Mouse (Mus musculus) lung, postnatal 10 days (tissue): ENCODE results near the gene Myh4.

Experiments used
- DNase-seq: peaks from one replicate; pipeline ENCODE4 v3.0.0; 2021

The Myh4 gene

DNA sequence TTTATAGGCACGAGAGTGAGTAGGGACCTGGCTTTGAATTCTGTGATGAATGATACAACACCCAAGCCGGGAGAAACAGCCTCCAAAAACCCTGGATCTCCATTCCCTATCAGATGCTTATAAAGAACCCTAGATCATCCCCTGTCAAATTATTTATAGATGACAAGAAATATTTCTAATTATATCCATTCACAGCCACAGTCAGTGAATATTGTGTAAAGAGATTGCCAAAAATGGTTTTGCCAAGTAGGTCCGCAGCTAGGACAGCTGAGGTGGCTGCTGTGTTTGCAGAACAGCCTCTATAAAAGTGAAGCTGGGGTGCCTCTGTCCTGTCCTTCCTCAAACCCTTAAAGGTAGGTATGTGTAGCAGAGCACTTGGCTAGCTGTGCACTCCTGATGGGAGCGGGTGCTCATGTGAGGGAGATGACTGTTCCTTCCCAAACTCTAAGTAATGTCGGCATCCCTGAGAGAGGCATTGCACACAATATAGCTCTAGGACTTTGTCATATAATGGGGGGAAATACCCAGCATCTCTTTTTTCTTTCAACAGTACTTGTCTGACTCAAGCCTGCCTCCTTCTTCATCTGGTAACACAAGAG, at the start of gene Myh4:
Gene Myh4 (plus strand): TSS at position 549 of the 599 bp plus-strand sequence.
- DNase-seq: no peak

DNA sequence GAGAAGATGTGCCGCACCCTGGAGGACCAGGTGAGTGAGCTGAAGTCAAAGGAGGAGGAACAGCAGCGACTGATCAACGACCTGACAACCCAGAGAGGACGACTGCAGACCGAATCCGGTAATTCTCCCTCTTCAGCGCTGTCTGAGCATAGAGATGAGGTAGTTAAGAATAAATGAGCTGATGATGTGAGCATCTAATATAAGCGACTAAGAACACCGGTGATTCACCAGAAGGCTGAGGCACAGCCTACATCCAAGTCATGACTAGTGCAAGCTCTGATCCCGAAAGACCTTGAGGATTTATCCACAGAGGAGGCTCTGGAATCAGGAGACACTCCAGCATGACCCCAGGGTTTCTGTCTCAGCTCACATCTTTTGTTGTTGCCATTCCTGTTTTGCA, 47.5 kb upstream of the Myh4 start:
- DNase-seq: no peak

DNA sequence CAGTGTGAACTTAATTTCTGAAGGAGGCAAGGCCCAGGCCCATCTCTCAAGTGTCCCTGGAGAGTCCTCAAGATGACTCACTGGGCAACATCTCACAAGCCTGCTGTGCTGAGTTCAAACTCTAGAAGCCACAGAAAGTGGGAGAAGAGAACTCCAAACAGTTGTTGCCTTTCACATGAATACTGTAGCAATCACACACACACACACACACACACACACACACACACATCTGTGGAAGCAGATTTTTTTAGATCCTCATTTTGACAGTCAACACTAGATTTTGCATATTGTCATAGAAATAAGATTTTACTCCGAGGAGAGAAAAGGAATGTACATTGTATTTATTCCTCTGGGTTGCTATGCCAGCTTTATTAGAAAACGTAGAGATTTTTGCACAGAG, 47.0 kb upstream of the Myh4 start:
- no peak for DNase-seq

DNA sequence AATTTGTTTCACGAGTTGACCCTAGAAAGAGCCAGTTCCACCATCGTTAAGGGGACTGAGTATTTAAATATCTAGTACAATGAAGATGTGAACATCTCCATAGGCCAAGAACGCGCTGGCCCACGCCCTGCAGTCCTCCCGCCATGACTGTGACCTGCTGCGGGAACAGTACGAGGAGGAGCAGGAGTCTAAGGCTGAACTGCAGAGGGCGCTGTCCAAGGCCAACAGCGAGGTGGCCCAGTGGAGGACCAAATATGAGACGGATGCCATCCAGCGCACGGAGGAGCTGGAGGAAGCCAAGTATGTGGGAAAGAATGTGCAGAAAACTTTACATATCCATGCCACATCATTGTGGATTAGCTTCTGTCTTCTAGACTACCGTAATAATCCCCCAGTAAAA, 46.3 kb upstream of the Myh4 start:
- no peak for DNase-seq

DNA sequence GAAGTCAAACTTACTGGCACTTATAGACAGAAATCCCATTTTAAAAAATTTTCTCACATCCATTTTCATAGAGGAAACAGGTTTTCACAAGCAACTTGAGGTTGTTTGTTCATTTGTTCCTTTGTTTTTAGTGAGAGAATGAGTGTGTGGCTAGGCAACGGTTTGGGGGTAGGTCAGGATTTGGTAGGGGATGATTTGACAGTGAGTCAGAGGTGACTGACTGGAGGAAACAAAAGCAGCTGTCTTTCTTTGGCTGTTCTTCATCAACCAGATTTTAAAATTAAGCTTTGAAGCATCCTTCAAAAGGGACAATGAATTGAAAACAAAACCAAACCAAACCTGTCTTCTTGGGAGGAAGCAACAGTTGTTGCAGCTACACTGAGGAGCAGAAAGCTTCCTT, 38.5 kb upstream of the Myh4 start:
- no peak for DNase-seq

DNA sequence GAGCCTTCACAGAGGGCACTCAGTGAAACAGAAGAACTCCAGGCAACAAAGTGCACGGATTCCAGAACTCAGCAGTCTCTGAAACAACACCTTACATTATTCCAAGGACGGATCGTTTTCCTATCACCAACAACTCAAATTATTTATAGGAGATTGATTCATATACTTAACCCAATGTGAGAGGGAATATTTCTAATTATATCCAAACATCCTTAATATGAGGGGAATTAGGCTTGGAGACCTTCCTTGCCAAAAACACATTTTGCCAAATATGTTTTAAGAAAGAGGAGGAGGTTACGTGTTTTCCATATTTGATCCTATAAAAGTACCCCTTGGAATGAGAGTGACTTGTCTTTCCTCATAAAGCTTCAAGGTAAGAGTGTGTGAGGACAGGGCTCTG, 38.1 kb upstream of the Myh4 start, which contains the start of gene Myh1:
Gene Myh1 (plus strand): TSS at position 301 of the 400 bp plus-strand sequence.
- DNase-seq: no peak

DNA sequence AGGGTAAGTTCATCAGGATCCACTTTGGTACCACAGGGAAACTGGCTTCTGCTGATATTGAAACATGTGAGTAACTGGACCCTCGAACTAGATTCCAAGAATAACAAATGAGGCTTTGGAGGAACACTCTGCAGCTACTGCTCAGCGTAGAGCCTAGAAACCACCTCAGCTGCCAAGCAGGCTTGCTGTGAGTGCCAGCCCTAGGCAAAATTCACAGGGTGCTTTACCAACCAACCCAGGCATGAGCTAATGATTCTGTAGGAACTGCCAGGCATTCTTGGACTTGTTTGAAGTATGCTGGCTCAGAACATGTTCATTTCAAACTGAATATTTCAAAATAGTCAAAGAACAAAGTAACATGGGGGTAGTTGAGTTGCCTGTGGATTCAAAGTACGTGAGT, 33.1 kb upstream of the Myh4 start:
- DNase-seq: no peak

DNA sequence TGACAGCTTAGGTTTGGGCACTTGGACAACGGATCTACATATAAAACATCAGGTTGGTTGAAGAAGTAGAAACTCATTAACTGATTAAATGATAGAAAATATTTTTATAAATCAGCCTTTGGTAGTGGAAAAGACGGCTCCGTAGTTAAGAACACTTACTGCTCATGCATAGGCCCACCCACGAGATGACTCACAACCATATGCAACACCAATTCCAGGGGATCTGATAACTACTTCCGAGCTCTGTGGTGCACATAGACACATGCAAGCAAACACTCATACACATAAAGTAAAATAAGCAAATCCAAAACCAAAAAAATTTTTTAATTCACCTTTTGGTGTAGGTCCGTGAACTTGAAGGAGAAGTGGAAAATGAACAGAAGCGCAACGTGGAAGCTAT, 16.0 kb upstream of the Myh4 start:
- DNase-seq: no peak

DNA sequence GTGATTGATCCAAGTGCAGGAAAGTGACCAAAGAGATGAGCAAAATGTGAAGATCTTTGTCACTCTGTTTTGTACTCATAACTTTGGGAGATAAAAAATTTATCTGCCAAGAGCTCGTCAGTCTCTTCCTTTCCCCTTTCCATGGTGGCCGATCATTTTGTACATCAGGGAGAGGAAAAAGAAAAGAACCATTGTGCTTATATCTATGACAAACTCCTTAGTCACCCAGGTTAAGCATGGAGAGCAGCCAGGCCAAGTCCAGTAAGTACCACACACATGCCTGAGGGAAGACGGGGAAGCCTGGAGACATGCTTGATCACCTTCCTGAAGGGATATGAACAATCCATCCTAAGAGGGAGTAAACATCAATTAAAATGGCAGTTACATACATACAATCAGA, 13.4 kb upstream of the Myh4 start:
- no peak for DNase-seq

DNA sequence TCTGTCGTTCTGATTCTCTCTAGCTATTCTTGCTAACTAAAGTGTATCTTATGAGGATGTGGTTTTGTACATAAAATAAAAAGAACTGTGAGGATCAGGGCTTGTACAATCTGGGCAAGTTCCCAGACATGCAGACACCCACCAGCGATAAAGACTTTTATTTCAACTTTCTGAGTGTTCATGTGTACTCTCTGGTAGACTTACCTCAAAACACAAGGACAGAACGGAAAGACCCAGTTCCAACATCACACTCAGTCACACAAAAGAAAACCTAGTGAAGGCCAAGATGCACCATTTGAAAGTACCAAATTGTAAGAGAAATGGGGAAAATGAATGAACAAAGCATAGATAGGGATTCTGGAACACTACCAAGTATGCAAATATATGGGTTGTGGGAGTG, 9.1 kb upstream of the Myh4 start:
- no peak for DNase-seq

DNA sequence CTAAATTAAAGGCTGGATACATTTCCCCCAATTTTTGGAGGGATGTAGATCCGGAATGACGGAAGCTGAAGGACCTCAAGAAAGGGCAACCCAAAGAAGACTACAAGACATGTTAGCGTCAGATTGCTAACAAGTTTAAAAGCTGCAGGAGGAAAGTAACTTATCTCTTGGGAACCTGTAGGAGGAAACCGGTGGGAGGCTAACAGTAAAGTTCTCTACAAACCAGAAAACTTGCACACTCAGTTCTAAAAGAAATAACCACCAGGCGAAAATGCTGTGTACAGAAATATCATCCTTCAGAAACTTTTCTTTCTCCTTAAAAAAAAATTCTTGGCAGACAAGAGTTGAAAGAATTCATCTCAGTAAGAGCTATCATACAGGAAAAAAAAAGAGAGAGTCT, 8.7 kb upstream of the Myh4 start:
- DNase-seq: no peak

DNA sequence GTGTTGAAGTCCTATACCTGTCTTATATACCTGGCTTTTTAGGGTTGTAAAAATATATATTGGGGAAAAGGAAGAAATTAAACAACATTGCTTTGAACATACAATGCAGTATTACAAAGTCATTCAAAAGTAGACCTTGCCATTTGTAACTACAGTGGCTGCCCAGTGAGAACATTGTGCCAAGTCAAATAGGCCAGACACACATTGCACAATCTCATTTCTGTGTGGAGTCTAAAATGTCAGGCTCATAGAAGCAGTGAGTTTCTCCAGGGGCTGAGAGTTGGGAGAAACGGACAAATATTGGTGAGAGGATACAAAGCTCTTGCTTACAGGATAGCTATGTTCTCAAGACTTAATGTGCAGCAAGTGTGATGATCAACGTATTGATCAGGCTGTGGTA, 7.9 kb upstream of the Myh4 start:
- peak; percentile 41 for DNase-seq

DNA sequence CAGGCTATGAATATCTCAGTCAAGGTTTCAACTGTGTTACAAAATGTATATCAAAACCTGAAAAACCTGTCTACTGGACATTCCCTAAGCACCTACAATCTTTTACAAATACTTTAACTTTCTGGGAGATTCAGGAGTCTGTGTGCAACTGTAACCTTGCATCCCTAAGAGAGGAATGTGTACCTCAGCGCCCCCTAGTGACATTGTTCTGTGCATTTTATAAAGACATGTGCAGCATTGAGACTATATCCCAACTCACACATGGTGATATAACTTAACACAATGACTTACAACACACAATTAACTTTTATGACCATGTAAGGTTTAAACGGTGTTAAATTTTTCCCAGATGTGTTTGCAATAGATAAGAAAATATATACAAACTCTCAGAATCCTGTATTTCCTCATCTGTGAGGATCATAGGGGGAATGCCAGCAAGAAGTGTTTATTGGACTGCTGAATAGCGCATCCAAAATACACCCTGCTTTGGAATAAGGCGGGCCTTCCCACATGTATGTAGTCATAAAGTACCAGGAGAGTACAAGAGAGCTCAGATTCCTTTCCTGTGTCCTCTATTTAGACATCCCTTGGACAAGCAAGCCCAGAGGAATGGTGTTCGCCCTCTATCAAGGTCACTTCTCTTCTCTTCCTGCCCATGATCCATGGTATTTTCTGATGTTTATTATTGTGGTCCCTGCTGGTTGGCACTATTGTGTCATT, 2.0 kb upstream of the Myh4 start:
- peak; percentile 62 for DNase-seq

DNA sequence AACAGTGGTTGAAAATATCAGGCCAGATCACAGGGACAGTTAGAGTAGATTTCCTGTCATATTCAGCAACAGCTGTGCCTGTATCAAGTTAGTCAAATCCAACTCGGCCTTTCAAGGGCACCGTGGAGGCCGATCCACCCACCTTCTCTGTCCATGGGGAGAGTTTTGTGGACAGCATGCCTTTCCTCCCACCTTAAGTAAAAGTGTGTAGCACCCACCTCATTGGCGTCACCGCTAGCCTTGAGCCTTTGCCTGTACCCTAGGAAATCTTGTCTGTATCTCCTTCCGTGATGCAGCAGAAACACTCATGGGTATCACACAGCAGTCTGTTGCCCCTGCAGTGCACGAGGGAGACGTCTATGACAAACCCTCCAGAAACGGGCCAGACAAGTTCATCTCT, 1.0 kb upstream of the Myh4 start:
- no peak for DNase-seq

DNA sequence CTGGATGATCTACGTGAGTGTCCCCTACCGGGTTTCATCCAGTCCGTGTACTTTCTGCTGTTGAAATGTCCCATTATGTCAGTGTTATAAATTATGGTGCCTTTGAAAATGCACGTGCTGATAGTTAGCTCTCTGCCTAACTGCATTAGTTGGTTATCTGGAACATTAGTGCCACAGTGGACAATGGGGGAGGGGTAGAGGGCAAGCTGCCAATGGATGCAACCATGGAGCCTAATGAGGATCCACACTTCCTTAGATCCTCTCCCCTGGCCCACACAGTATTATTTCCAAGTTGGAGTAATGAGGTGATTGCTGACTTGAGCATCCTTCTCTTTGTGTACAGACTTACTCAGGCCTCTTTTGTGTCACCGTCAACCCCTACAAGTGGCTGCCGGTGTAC, 3.2 kb downstream of the Myh4 start:
- no peak for DNase-seq

DNA sequence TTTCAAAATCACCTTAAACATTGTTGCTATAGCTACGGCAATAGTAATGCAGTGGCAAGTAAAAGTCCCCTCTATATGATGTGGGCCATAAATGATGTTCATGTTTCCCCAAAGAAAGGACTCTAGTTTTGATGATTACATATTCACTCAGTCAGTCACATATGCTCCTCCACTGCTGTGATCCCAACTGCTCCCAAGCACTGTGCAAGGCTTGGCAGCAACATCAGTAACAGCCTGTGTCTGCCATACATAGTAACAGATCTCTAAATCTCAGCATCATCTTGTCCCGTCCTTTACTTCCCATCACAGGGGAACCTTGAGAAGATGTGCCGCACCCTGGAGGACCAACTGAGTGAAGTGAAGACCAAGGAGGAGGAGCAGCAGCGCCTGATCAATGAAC, 15.9 kb downstream of the Myh4 start:
- no peak for DNase-seq

DNA sequence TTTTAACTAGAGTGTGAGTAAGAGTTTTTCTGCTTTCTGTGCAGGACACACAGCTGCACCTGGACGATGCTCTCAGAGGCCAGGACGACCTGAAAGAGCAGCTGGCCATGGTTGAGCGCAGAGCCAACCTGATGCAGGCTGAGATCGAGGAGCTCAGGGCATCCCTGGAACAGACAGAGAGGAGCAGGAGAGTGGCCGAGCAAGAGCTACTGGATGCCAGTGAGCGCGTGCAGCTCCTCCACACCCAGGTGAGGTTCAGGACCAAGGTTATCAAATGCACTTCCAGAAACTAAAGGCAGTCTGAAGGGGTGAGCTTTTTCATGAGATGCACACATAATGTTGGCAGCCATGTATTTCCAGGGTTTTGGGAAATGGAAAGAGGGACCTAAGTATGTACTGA, 19.2 kb downstream of the Myh4 start:
- DNase-seq: no peak

DNA sequence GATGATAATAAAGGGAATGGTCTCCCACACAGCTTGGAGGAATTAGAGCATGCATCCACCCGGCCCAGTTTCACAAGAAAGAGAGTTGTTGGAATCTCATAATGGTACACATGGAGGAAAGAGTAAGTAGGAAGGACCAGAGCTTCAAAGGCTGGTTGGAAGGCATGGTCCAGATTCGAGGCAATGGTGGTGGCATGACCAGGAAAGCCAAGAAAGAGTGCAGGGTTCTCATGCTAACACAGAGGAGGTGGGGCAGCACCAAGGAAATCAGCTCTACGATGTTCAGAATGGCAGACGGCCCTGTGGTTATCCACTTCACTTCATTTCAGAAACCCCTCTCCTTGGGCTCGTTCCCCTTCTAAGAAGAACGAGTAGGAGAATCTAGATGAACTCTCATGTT, 23.1 kb downstream of the Myh4 start:
- no peak for DNase-seq

DNA sequence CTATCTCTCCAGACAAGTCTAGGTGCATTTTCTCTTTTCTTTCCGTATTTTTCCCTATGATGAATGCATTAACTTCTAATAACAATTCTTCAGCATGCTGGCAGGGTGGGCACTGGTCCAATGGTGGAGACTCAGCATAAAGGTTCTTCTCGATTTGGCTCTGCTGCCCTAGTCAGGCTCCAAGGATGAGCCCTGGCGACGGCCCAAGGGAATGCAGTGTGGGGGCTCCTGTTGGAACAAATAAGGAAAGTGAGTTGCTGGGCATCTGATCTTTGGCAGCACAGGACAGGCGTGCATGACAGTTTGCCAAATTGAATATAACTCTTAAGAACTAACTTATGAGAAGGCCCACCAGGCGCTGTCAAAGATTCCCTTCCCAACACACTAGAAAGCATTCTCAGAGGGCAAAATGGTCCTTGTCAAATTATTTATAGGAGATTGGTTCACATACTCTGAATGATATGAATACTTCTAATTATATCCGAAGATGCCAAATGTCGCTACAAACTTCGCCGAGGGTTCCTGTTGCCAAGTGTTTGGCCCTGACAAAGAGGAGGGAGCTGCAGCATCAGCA, 38.9 kb downstream of the Myh4 start, which contains the start of gene Myh8:
Gene Myh8 (plus strand): TSS at position 524 of the 574 bp plus-strand sequence.
- DNase-seq: peak; percentile 16

DNA sequence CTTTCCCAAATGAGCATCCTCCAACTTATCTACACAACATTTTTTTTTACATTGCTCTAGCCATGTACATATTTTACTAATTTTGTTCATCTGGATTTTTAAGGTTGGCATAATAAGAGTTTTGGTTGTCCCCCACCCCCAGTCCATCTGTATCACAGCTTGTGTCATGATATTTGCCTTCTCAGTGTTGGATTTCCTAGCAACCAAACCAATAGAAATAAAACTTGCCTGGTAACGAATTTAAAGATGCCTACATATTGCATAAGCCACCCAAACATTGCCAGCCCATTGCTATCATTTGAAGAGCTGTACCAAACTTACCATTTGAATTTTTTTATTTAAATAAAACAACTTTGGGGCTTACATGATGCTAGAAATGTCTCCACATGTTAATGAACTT, 55.6 kb downstream of the Myh4 start:
- no peak for DNase-seq
